ENCODE assay signal across 8 mouse cellular contexts in the genomic region with DNA sequence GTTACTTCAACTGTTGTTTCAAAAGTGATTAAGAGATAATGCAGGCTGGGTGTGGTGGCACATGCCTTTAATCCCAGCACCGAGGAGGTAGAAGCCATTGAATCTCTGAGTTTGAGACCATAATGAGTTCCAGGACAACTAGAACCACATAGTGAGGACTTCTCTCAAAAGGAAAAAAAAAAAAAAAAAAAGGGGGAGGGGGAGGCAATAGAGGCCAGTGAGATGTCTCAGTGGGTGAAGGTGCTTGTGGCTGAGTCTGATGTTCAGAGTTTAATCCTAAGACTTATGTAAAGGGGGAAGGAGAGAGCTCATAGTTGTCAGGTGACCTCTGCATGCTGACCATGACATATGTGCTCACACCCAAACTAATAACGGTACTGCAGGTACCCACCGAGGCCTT. TPM values are rescaled to one million over a fixed set of nuclear protein-coding genes. Genes with fewer than 3 reads are reported as not detected.
A peak's percentile ranks its signal among the peaks of the same experiment; 100 is the strongest.
DNase-seq lines count a peak whose midpoint lies in the region; ATAC-seq and TF ChIP-seq lines count a peak whose summit lies in the region.

No protein-coding gene starts in this region.

- no peak overlapping the region for H3K27ac ChIP-seq in kidney, postnatal 0 days
- no peak overlapping the region for H3K27ac ChIP-seq in embryonic facial prominence, embryonic 13.5 days
- no peak overlapping the region for H3K27ac ChIP-seq in hindbrain, embryonic 16.5 days (ENCODE audit: low read depth, low read length)
- no peak overlapping the region for H3K27ac ChIP-seq in midbrain, embryonic 15.5 days

- no peak for TF ChIP-seq CTCF in kidney, postnatal 0 days (IDR thresholded peaks at IDR 0.05; ENCODE audit: low read depth)

- peak overlapping the region; percentile 70; the same call in 1 of the 2 replicates for H3K4me2 ChIP-seq in kidney, postnatal 0 days (ENCODE audit: low read length)
- peak overlapping the region; percentile 90 for H3K4me2 ChIP-seq in embryonic facial prominence, embryonic 13.5 days
- H3K4me2 ChIP-seq in hindbrain, embryonic 16.5 days (ENCODE audit: low read length): peak overlapping the region; percentile 68; the same call in 1 of the 2 replicates
- H3K4me2 ChIP-seq in midbrain, embryonic 15.5 days: peak overlapping the region; percentile 86

- DNase-seq in kidney, postnatal 0 days (ENCODE audit: low spot score): no peak
- no peak for DNase-seq in kidney, adult 11 months
- DNase-seq in spleen, postnatal 36 days (ENCODE audit: low spot score in 2 of 2): no peak
- DNase-seq in adrenal gland, postnatal 25 days: no peak

- H3K36me3 ChIP-seq in kidney, postnatal 0 days (ENCODE audit: insufficient read depth, low read length): peaks cover 9% of the 10 kb centered on the region; the same call in 1 of the 2 replicates
- H3K36me3 ChIP-seq in embryonic facial prominence, embryonic 13.5 days: peaks cover 23% of the 10 kb centered on the region
- 0 out of 2 replicates have a peak, but pooled peaks cover 7% of the 10 kb centered on the region for H3K36me3 ChIP-seq in hindbrain, embryonic 16.5 days (ENCODE audit: control insufficient read depth, insufficient read depth, low read length)
- peaks cover 5% of the 10 kb centered on the region; the same call in 1 of the 2 replicates for H3K36me3 ChIP-seq in midbrain, embryonic 15.5 days (replicated peaks)

- H3K9me3 ChIP-seq in kidney, postnatal 0 days (replicated peaks; ENCODE audit: low read length): no peaks in the 10 kb centered on the region
- no peaks in the 10 kb centered on the region for H3K9me3 ChIP-seq in embryonic facial prominence, embryonic 13.5 days
- H3K9me3 ChIP-seq in hindbrain, embryonic 16.5 days (ENCODE audit: control insufficient read depth, low read length): no peaks in the 10 kb centered on the region
- H3K9me3 ChIP-seq in midbrain, embryonic 15.5 days: no peaks in the 10 kb centered on the region

- H3K4me3 ChIP-seq in kidney, postnatal 0 days (replicated peaks; ENCODE audit: low read depth, low read length): no peak overlapping the region
- H3K4me3 ChIP-seq in embryonic facial prominence, embryonic 13.5 days: 0 out of 2 replicates have a peak overlapping the region, but pooled peaks have one; percentile 98
- H3K4me3 ChIP-seq in hindbrain, embryonic 16.5 days (ENCODE audit: low read length): no peak overlapping the region
- H3K4me3 ChIP-seq in midbrain, embryonic 15.5 days: peak overlapping the region; percentile 84

- peaks cover 12% of the 10 kb centered on the region; the same call in 1 of the 2 replicates for H3K4me1 ChIP-seq in kidney, postnatal 0 days (replicated peaks; ENCODE audit: insufficient read depth, low read length)
- H3K4me1 ChIP-seq in embryonic facial prominence, embryonic 13.5 days: peaks cover 37% of the 10 kb centered on the region
- H3K4me1 ChIP-seq in hindbrain, embryonic 16.5 days (ENCODE audit: control insufficient read depth, insufficient read depth, low read depth, low read length): peaks cover 31% of the 10 kb centered on the region
- peaks cover 48% of the 10 kb centered on the region for H3K4me1 ChIP-seq in midbrain, embryonic 15.5 days

- ATAC-seq in kidney, postnatal 0 days (replicated peaks; ENCODE audit: low FRiP score, low read depth): no peak
- no peak for ATAC-seq in embryonic facial prominence, embryonic 13.5 days (ENCODE audit: insufficient number of reproducible peaks, insufficient read depth, low FRiP score, low TSS enrichment, low read depth)
- no peak for ATAC-seq in hindbrain, embryonic 16.5 days
- ATAC-seq in midbrain, embryonic 15.5 days (replicated peaks): no peak
- no peak for ATAC-seq in CD4-positive, CD25-positive, alpha-beta regulatory T cell, adult 4 months

- H3K9ac ChIP-seq in kidney, postnatal 0 days (ENCODE audit: low read depth, low read length): no peak overlapping the region
- H3K9ac ChIP-seq in embryonic facial prominence, embryonic 13.5 days: peak overlapping the region; percentile 95
- H3K9ac ChIP-seq in hindbrain, embryonic 16.5 days (ENCODE audit: low read depth, low read length): no peak overlapping the region
- no peak overlapping the region for H3K9ac ChIP-seq in midbrain, embryonic 15.5 days

- H3K27me3 ChIP-seq in kidney, postnatal 0 days (ENCODE audit: insufficient read depth, low read length): no peaks in the 10 kb centered on the region
- no peaks in the 10 kb centered on the region for H3K27me3 ChIP-seq in embryonic facial prominence, embryonic 13.5 days
- H3K27me3 ChIP-seq in hindbrain, embryonic 16.5 days (replicated peaks; ENCODE audit: control insufficient read depth, insufficient read depth, low read length): no peaks in the 10 kb centered on the region
- H3K27me3 ChIP-seq in midbrain, embryonic 15.5 days (replicated peaks): no peaks in the 10 kb centered on the region

- WGBS in kidney, postnatal 0 days: 68% methylated on average over 3 of the region's 3 CpGs
- 67% methylated on average over 3 of the region's 3 CpGs for WGBS in embryonic facial prominence, embryonic 13.5 days
- WGBS in hindbrain, embryonic 16.5 days: 71% methylated on average over 3 of the region's 3 CpGs
- WGBS in midbrain, embryonic 15.5 days: 77% methylated on average over 3 of the region's 3 CpGs

RNA-seq across cellular contexts. Expression of a gene that starts 1.8 kb away (rescaled TPM):
- polyA plus RNA-seq in kidney, postnatal 0 days (2015; fragmentation: Nextera tagmentation; extraction: Ambion mirVana): 8.7 and 9.7 TPM in 2 replicates
- 16.5 and 16.9 TPM in 2 replicates for polyA plus RNA-seq in embryonic facial prominence, embryonic 13.5 days (2015; fragmentation: Nextera tagmentation; extraction: Ambion mirVana)
- polyA plus RNA-seq in hindbrain, embryonic 16.5 days (2015; fragmentation: Nextera tagmentation; extraction: Ambion mirVana): 13.2 and 17.1 TPM in 2 replicates
- 14.9 TPM in 2 replicates for polyA plus RNA-seq in midbrain, embryonic 15.5 days (2015; fragmentation: Nextera tagmentation; extraction: Ambion mirVana)
- polyA plus RNA-seq in CD4-positive, CD25-positive, alpha-beta regulatory T cell, adult 4 months (2017; shearing (Covaris generic)): 10 to 100 TPM; 15.3 to 15.9 TPM
- total RNA-seq in adrenal gland, postnatal 25 days (2021): 9.8 and 10.6 TPM in 2 replicates

RNA-seq across cellular contexts. Expression of a gene that starts 1.9 kb away (rescaled TPM):
- 9.3 and 9.9 TPM in 2 replicates for polyA plus RNA-seq in kidney, postnatal 0 days (2015; fragmentation: Nextera tagmentation; extraction: Ambion mirVana)
- polyA plus RNA-seq in embryonic facial prominence, embryonic 13.5 days (2015; fragmentation: Nextera tagmentation; extraction: Ambion mirVana): 17.2 and 18.2 TPM in 2 replicates
- 14.4 and 19.4 TPM in 2 replicates for polyA plus RNA-seq in hindbrain, embryonic 16.5 days (2015; fragmentation: Nextera tagmentation; extraction: Ambion mirVana)
- 22.7 and 22.8 TPM in 2 replicates for polyA plus RNA-seq in midbrain, embryonic 15.5 days (2015; fragmentation: Nextera tagmentation; extraction: Ambion mirVana)
- polyA plus RNA-seq in CD4-positive, CD25-positive, alpha-beta regulatory T cell, adult 4 months (2017; shearing (Covaris generic)): 1 to 10 TPM; 3.2 to 3.3 TPM
- total RNA-seq in adrenal gland, postnatal 25 days (2021): 31.0 and 40.5 TPM in 2 replicates

Comparison
In these comparisons a context has a peak if more than half of its experiments do, and no peak if none do; other contexts are left out.
1. H3K4me3 ChIP-seq: peak in embryonic facial prominence, embryonic 13.5 days (single experiment) and midbrain, embryonic 15.5 days (single experiment); none in kidney, postnatal 0 days (single experiment) and hindbrain, embryonic 16.5 days (single experiment).
2. Peak in every context shown above with its lines, with median percentiles within 50 percentile points of each other: H3K4me2 ChIP-seq.